Mouse (Mus musculus) ES-E14 (cell line): ENCODE data around the gene Rps15a. TPM values are rescaled to one million over a fixed set of nuclear protein-coding genes. Genes with fewer than 3 reads are reported as not detected.

Source experiments
- DNase-seq: peaks from one replicate; pipeline ENCODE4 v3.0.0-alpha.2; 2013; ENCODE audit warnings: low read depth, low spot score
- H3K27ac ChIP-seq: 2 replicates; pipeline ENCODE4 v1.5.1; 2012; ENCODE audit warnings: low read depth, mild to moderate bottlenecking, low read length, moderate library complexity, mixed read lengths; ENCODE audit not compliant: poor library complexity, insufficient read depth, severe bottlenecking
- H3K36me3 ChIP-seq: 2 replicates; pipeline ENCODE4 v1.6.1; 2012; ENCODE audit warnings: mild to moderate bottlenecking, low read length, moderate library complexity, mixed read lengths; ENCODE audit not compliant: control insufficient read depth, poor library complexity, insufficient read depth, severe bottlenecking
- H3K4me1 ChIP-seq, 2 experiments: fragments of 150-350 bp in 1 of 2; sonication (generic) in 1 of 2; 2 replicates each; pipeline ENCODE4 v1.6.1; 2012; ENCODE audit warnings: low read length in 2 of 2, mild to moderate bottlenecking in 1 of 2, mixed read lengths in 1 of 2; ENCODE audit not compliant: control insufficient read depth in 2 of 2, insufficient read depth in 2 of 2, poor library complexity in 1 of 2
- H3K4me3 ChIP-seq, 2 experiments: fragments of 150-350 bp in 1 of 2; sonication (generic) in 1 of 2; 2 replicates each; pipeline ENCODE4 v1.5.1; 2012; ENCODE audit warnings: low read length in 2 of 2, low read depth in 1 of 2, mild to moderate bottlenecking in 1 of 2, mixed read lengths in 1 of 2; ENCODE audit not compliant: insufficient read depth in 1 of 2, poor library complexity in 1 of 2, severe bottlenecking in 1 of 2
- H3K9ac ChIP-seq: 2 replicates; pipeline ENCODE4 v1.6.1; 2012; ENCODE audit warnings: low read depth, mild to moderate bottlenecking, low read length, mixed read lengths; ENCODE audit not compliant: poor library complexity, insufficient read depth, severe bottlenecking
- H3K9me3 ChIP-seq: fragments of 150-350 bp; sonication (generic); 2 replicates; pipeline ENCODE4 v1.6.1; 2012; ENCODE audit warnings: low read depth, mild to moderate bottlenecking, low read length; ENCODE audit not compliant: control insufficient read depth, insufficient read depth
- CHD2 ChIP-seq: IDR thresholded peaks from 2 replicates; pipeline ENCODE4 v1.6.1; 2014; ENCODE audit warnings: mild to moderate bottlenecking, low read depth, low read length, inconsistent platforms
- HCFC1 ChIP-seq: IDR thresholded peaks from 2 replicates; pipeline ENCODE4 v1.6.1; 2012; ENCODE audit warnings: low read length, inconsistent platforms, borderline replicate concordance; ENCODE audit not compliant: insufficient read depth
- MAFK ChIP-seq: IDR thresholded peaks from 2 replicates; pipeline ENCODE4 v1.6.1; 2014; ENCODE audit warnings: mild to moderate bottlenecking, low read depth, low read length, inconsistent platforms; ENCODE audit not compliant: insufficient read depth
- ZC3H11A ChIP-seq: IDR thresholded peaks from 2 replicates; pipeline ENCODE4 v1.6.1; 2012; ENCODE audit warnings: low read depth, mild to moderate bottlenecking, inconsistent platforms, low read length, borderline replicate concordance
- ZNF384 ChIP-seq: IDR thresholded peaks from 2 replicates; pipeline ENCODE4 v1.6.1; 2012; ENCODE audit warnings: low read depth, low read length, inconsistent platforms
- in situ Hi-C, 2 experiments: fragments of 600-800 bp; cut with MboI; formaldehyde crosslinking; loops; one replicate each; pipeline ENCODE4 v1.15.1; 2025; ENCODE audit warnings: low sequenced_read_pairs in 2 of 2, inconsistent platforms in 1 of 2; ENCODE audit not compliant: unreplicated experiment in 2 of 2
- total RNA-seq: library from RNA; depleted of rRNA; stranded (reverse); fragments of 300-350 nt; gene quantifications from 2 replicates; pipeline ENCODE4 v1.2.3, GENCODE M21; 2012; rRNA removed

Gene Rps15a
- total RNA-seq, result 1,964 and 2,152 TPM in 2 replicates

GRCm38 (mm10) chr7:118115877-118116568, at the start of gene Rps15a:
TSS of gene Rps15a (minus strand) at chr7:118116188.
- Histone ChIP-seq H3K9ac (peak within 1 kb of the TSS; percentile 100), H3K9me3 (no peaks in the 10 kb centered on the region), H3K36me3 (peaks cover 65% of the 10 kb centered on the region), H3K4me1 (peaks cover 3 to 5% of the 10 kb centered on the region in 2 experiments; a peak in 2 of 4 replicates), H3K27ac (peak within 1 kb of the TSS; percentile 89), H3K4me3 (peak within 1 kb of the TSS; percentile 80 to 96)
- peak; percentile 97 for DNase-seq
- in situ Hi-C loops, result no loop called here
- TF ChIP-seq CHD2, result peak; percentile 97
- TF ChIP-seq ZC3H11A, result no peak
- peak; percentile 66; the same call in 1 of the 2 replicates for TF ChIP-seq HCFC1
- peak; percentile 99 for TF ChIP-seq ZNF384
- TF ChIP-seq MAFK, result no peak

- no peaks in the 10 kb centered on the region for H3K9me3 ChIP-seq
- no peak for DNase-seq
- H3K4me1 ChIP-seq, result no peaks in the 10 kb centered on the region
- H3K9ac ChIP-seq, result no peak overlapping the region
- TF ChIP-seq HCFC1 (no peak), CHD2 (no peak), ZNF384 (no peak), ZC3H11A (no peak), MAFK (no peak)
- in situ Hi-C loops, result no loop called here
- H3K36me3 ChIP-seq, result peaks cover 18% of the 10 kb centered on the region
- no peak overlapping the region for H3K4me3 ChIP-seq
- no peak overlapping the region for H3K27ac ChIP-seq
Observed at GRCm38 (mm10) chr7:118163006-118163405, 47.0 kb upstream of the Rps15a start.

GRCm38 (mm10) chr7:118160121-118160520, 44.1 kb upstream of the Rps15a start:
- Histone ChIP-seq H3K27ac (no peak overlapping the region), H3K36me3 (peaks cover 12% of the 10 kb centered on the region), H3K9me3 (no peaks in the 10 kb centered on the region), H3K4me3 (no peak overlapping the region), H3K9ac (no peak overlapping the region), H3K4me1 (no peaks in the 10 kb centered on the region)
- no peak for DNase-seq
- TF ChIP-seq HCFC1, result no peak
- no peak for TF ChIP-seq MAFK
- TF ChIP-seq CHD2, result no peak
- no peak for TF ChIP-seq ZC3H11A
- no peak for TF ChIP-seq ZNF384
- in situ Hi-C loops, result no loop called here

GRCm38 (mm10) chr7:118156461-118156860, 40.5 kb upstream of the Rps15a start:
- H3K4me1 ChIP-seq, result no peaks in the 10 kb centered on the region
- no peak for DNase-seq
- no peak for TF ChIP-seq CHD2
- TF ChIP-seq ZC3H11A, result no peak
- TF ChIP-seq HCFC1, result no peak
- TF ChIP-seq MAFK, result no peak
- no peak for TF ChIP-seq ZNF384
- in situ Hi-C loops, result no loop called here
- H3K27ac ChIP-seq, result no peak overlapping the region
- H3K9ac ChIP-seq, result no peak overlapping the region
- H3K4me3 ChIP-seq, result no peak overlapping the region
- H3K9me3 ChIP-seq, result no peaks in the 10 kb centered on the region
- peaks cover 24% of the 10 kb centered on the region for H3K36me3 ChIP-seq
